Mouse (Mus musculus) C2C12 (cell line): ENCODE measurements around the gene Slc12a1. TPM values are rescaled to one million over a fixed set of nuclear protein-coding genes. Genes with fewer than 3 reads are reported as not detected.

ENCODE experiments used
- H3K27me3 ChIP-seq: one replicate; pipeline ENCODE4 v1.6.1; 2011; ENCODE audit not compliant: control insufficient read depth, insufficient read depth, insufficient read length
- H3K36me3 ChIP-seq: one replicate; pipeline ENCODE4 v1.6.1; 2011; ENCODE audit not compliant: control insufficient read depth, insufficient read depth
- H3K4me3 ChIP-seq: one replicate; pipeline ENCODE4 v1.5.1; 2011; ENCODE audit warnings: mild to moderate bottlenecking, control low read depth; ENCODE audit not compliant: poor library complexity, insufficient read depth, severe bottlenecking
- H3K79me2 ChIP-seq: one replicate; pipeline ENCODE4 v1.6.1; 2011; ENCODE audit not compliant: control insufficient read depth, insufficient read depth
- H3K79me3 ChIP-seq: one replicate; pipeline ENCODE4 v1.6.1; 2011; ENCODE audit warnings: low read depth, control low read depth
- H3ac ChIP-seq: one replicate; pipeline ENCODE3; 2011; ENCODE audit warnings: low read depth; ENCODE audit not compliant: control insufficient read depth, insufficient read length
- CEBPB ChIP-seq: IDR thresholded peaks from one replicate; pipeline ENCODE4 v1.6.1; 2011; ENCODE audit warnings: low read depth, mild to moderate bottlenecking, control low read depth, moderate library complexity
- CTCF ChIP-seq: IDR thresholded peaks from one replicate; pipeline ENCODE4 v1.5.1; 2011; ENCODE audit not compliant: control insufficient read depth, insufficient read depth, insufficient read length
- FOSL1 ChIP-seq: IDR thresholded peaks from one replicate; pipeline ENCODE4 v1.8.0; 2011; ENCODE audit warnings: mild to moderate bottlenecking, low read length; ENCODE audit not compliant: poor library complexity, insufficient read depth, severe bottlenecking
- MAX ChIP-seq: IDR thresholded peaks from one replicate; pipeline ENCODE4 v1.6.1; 2011; ENCODE audit warnings: mild to moderate bottlenecking, control low read depth
- MYOD1 ChIP-seq: IDR thresholded peaks from one replicate; pipeline ENCODE4 v1.6.1; 2011; ENCODE audit warnings: low read depth; ENCODE audit not compliant: control insufficient read depth, insufficient read length
- MYOG ChIP-seq: IDR thresholded peaks from one replicate; pipeline ENCODE4 v1.6.1; 2011; ENCODE audit not compliant: control insufficient read depth, insufficient read length; ENCODE audit errors: extremely low read depth
- USF1 ChIP-seq: IDR thresholded peaks from one replicate; pipeline ENCODE4 v1.6.1; 2011; ENCODE audit warnings: low read depth, mild to moderate bottlenecking, control low read depth, moderate library complexity
- polyA plus RNA-seq: library from polyadenylated mRNA; unstranded; fragments of >200 nt; fragmentation: generic; extraction: Trizol; gene quantifications from one replicate; pipeline ENCODE4 v1.2.1, GENCODE M21; 2012; ENCODE audit warnings: missing spikeins

Slc12a1 gene
- polyA plus RNA-seq, 1 experiment = not detected

- Histone ChIP-seq H3ac (no peak overlapping the region), H3K27me3 (no peaks in the 10 kb centered on the region), H3K4me3 (no peak overlapping the region), H3K79me3 (peaks cover 58% of the 10 kb centered on the region), H3K36me3 (peaks cover 92% of the 10 kb centered on the region), H3K79me2 (peaks cover 74% of the 10 kb centered on the region)
- TF ChIP-seq CTCF = no peak
- no peak for TF ChIP-seq FOSL1
- TF ChIP-seq USF1 = no peak
- no peak for TF ChIP-seq CEBPB
- TF ChIP-seq MYOD1 = no peak
- TF ChIP-seq MAX = no peak
- no peak for TF ChIP-seq MYOG
These were observed 101.4 kb downstream of the Slc12a1 start for GRCm38 (mm10) chr2:125253699-125254098.

- Histone ChIP-seq H3K36me3 (peaks cover 93% of the 10 kb centered on the region), H3K79me2 (peaks cover 65% of the 10 kb centered on the region), H3K79me3 (peaks cover 49% of the 10 kb centered on the region), H3K4me3 (no peak overlapping the region), H3ac (no peak overlapping the region), H3K27me3 (no peaks in the 10 kb centered on the region)
- TF ChIP-seq CEBPB (no peak), MAX (no peak), MYOD1 (no peak), USF1 (no peak), FOSL1 (no peak), CTCF (no peak), MYOG (no peak)
These were observed 102.3 kb downstream of the Slc12a1 start for GRCm38 (mm10) chr2:125254630-125255029.

GRCm38 (mm10) chr2:125255886-125256285 lies 103.6 kb downstream of the Slc12a1 start:
- H3ac ChIP-seq = no peak overlapping the region
- peaks cover 95% of the 10 kb centered on the region for H3K36me3 ChIP-seq
- no peaks in the 10 kb centered on the region for H3K27me3 ChIP-seq
- H3K79me2 ChIP-seq = peaks cover 53% of the 10 kb centered on the region
- H3K79me3 ChIP-seq = peaks cover 38% of the 10 kb centered on the region
- H3K4me3 ChIP-seq = no peak overlapping the region
- TF ChIP-seq CEBPB (no peak), MYOG (no peak), USF1 (no peak), FOSL1 (no peak), MAX (no peak), CTCF (no peak), MYOD1 (no peak)

GRCm38 (mm10) chr2:125259230-125260120 lies 107.2 kb downstream of the Slc12a1 start:
- Histone ChIP-seq H3ac (no peak overlapping the region), H3K79me3 (peaks cover 5% of the 10 kb centered on the region), H3K79me2 (peaks cover 17% of the 10 kb centered on the region), H3K27me3 (no peaks in the 10 kb centered on the region), H3K36me3 (peaks cover 75% of the 10 kb centered on the region), H3K4me3 (no peak overlapping the region)
- TF ChIP-seq MYOG (no peak), USF1 (no peak), MYOD1 (no peak)

GRCm38 (mm10) chr2:125260326-125260725 lies 108.0 kb downstream of the Slc12a1 start:
- Histone ChIP-seq H3K36me3 (peaks cover 75% of the 10 kb centered on the region), H3K79me3 (peaks cover 2% of the 10 kb centered on the region), H3K27me3 (no peaks in the 10 kb centered on the region), H3K79me2 (peaks cover 11% of the 10 kb centered on the region), H3ac (no peak overlapping the region), H3K4me3 (no peak overlapping the region)
- TF ChIP-seq CTCF = no peak
- TF ChIP-seq MAX = no peak
- TF ChIP-seq CEBPB = no peak
- no peak for TF ChIP-seq MYOD1
- no peak for TF ChIP-seq MYOG
- no peak for TF ChIP-seq USF1
- no peak for TF ChIP-seq FOSL1

GRCm38 (mm10) chr2:125263056-125263455 lies 110.8 kb downstream of the Slc12a1 start:
- Histone ChIP-seq H3K36me3 (peaks cover 48% of the 10 kb centered on the region), H3ac (no peak overlapping the region), H3K4me3 (no peak overlapping the region), H3K79me3 (no peaks in the 10 kb centered on the region), H3K79me2 (no peaks in the 10 kb centered on the region), H3K27me3 (no peaks in the 10 kb centered on the region)
- TF ChIP-seq CTCF (peak; percentile 3), MYOG (no peak), FOSL1 (no peak)
